Mouse (Mus musculus): ENCODE results near the gene Ldhal6b.
"Not testable (repeated sequence)": the region's sequence is repeated elsewhere in the genome, so short reads cannot be mapped to it uniquely, and the experiment has no call there.

Ldhal6b gene

GRCm38 (mm10) chr17:5418545-5418944 is at the start of gene Ldhal6b:
TSS of gene Ldhal6b (minus strand) at chr17:5418767.
- no peak for DNase-seq (ENCODE audit: low spot score in 2 of 2)

GRCm38 (mm10) chr17:5467177-5467576 is 48.6 kb upstream of the Ldhal6b start:
- DNase-seq (ENCODE audit: low spot score in 2 of 2): no peak

GRCm38 (mm10) chr17:5466736-5467135 is 48.2 kb upstream of the Ldhal6b start:
- DNase-seq (ENCODE audit: low spot score in 2 of 2): no peak

- DNase-seq (ENCODE audit: low spot score in 2 of 2): no peak
Observed at GRCm38 (mm10) chr17:5463912-5464311, 45.3 kb upstream of the Ldhal6b start.

GRCm38 (mm10) chr17:5453657-5454056 is 35.1 kb upstream of the Ldhal6b start:
- no peak for DNase-seq (ENCODE audit: low spot score in 2 of 2)

- no peak for DNase-seq (ENCODE audit: low spot score in 2 of 2)
Observed at GRCm38 (mm10) chr17:5443751-5444150, 25.2 kb upstream of the Ldhal6b start.

- DNase-seq (ENCODE audit: low spot score in 2 of 2): no peak
Observed at GRCm38 (mm10) chr17:5443260-5443659, 24.7 kb upstream of the Ldhal6b start.

GRCm38 (mm10) chr17:5442403-5442802 is 23.8 kb upstream of the Ldhal6b start:
- not testable (repeated sequence) for DNase-seq (ENCODE audit: low spot score in 2 of 2)

GRCm38 (mm10) chr17:5440159-5440971 is 21.8 kb upstream of the Ldhal6b start, which contains the start of gene Tmem242:
TSS of gene Tmem242 (minus strand) at chr17:5440259.
- peak; percentile 89 to 90 for DNase-seq (ENCODE audit: low spot score in 2 of 2)

- no peak for DNase-seq (ENCODE audit: low spot score in 2 of 2)
Observed at GRCm38 (mm10) chr17:5439831-5440158, 21.2 kb upstream of the Ldhal6b start.

GRCm38 (mm10) chr17:5429772-5430133 is 11.2 kb upstream of the Ldhal6b start:
- no peak for DNase-seq (ENCODE audit: low spot score in 2 of 2)

- DNase-seq (ENCODE audit: low spot score in 2 of 2): peak; percentile 85 to 87
Observed at GRCm38 (mm10) chr17:5429090-5429771, 10.7 kb upstream of the Ldhal6b start.

- DNase-seq (ENCODE audit: low spot score in 2 of 2): no peak
Observed at GRCm38 (mm10) chr17:5425204-5425603, 6.6 kb upstream of the Ldhal6b start.

GRCm38 (mm10) chr17:5424156-5424555 is 5.6 kb upstream of the Ldhal6b start:
- DNase-seq (ENCODE audit: low spot score in 2 of 2): no peak

GRCm38 (mm10) chr17:5421835-5422234 is 3.3 kb upstream of the Ldhal6b start:
- DNase-seq (ENCODE audit: low spot score in 2 of 2): no peak

- no peak for DNase-seq (ENCODE audit: low spot score in 2 of 2)
Observed at GRCm38 (mm10) chr17:5419771-5420518, 1.4 kb upstream of the Ldhal6b start.

- DNase-seq (ENCODE audit: low spot score in 2 of 2): no peak
Observed at GRCm38 (mm10) chr17:5419056-5419455, 489 bp upstream of the Ldhal6b start.

GRCm38 (mm10) chr17:5416518-5416917 is 2.0 kb downstream of the Ldhal6b start:
- DNase-seq (ENCODE audit: low spot score in 2 of 2): no peak

- no peak for DNase-seq (ENCODE audit: low spot score in 2 of 2)
Observed at GRCm38 (mm10) chr17:5414041-5414440, 4.5 kb downstream of the Ldhal6b start.

- no peak for DNase-seq (ENCODE audit: low spot score in 2 of 2)
Observed at GRCm38 (mm10) chr17:5413350-5413749, 5.2 kb downstream of the Ldhal6b start.

GRCm38 (mm10) chr17:5412740-5413139 is 5.8 kb downstream of the Ldhal6b start:
- no peak for DNase-seq (ENCODE audit: low spot score in 2 of 2)

- no peak for DNase-seq (ENCODE audit: low spot score in 2 of 2)
Observed at GRCm38 (mm10) chr17:5412301-5412700, 6.3 kb downstream of the Ldhal6b start.
